Comparison of ENCODE assay signal across 8 mouse cellular contexts in genomic region chr1:178146915-178147314, GRCm38 (mm10). TPM values are rescaled to one million over a fixed set of nuclear protein-coding genes. Genes with fewer than 3 reads are reported as not detected.
A peak's percentile ranks its signal among the peaks of the same experiment; 100 is the strongest.
DNase-seq lines count a peak whose midpoint lies in the region; ATAC-seq and TF ChIP-seq lines count a peak whose summit lies in the region.
"Not testable (repeated sequence)": the region's sequence is repeated elsewhere in the genome, so short reads cannot be mapped to it uniquely, and the experiment has no call there.

No protein-coding gene starts in this region.

- H3K79me2 ChIP-seq in liver, adult 2 months (ENCODE audit: control insufficient read depth, insufficient read depth, low read length) = not testable (repeated sequence)

- not testable (repeated sequence) for H3K4me3 ChIP-seq in embryonic fibroblast, embryonic 13.5 days (ENCODE audit: insufficient read depth, low read length); forebrain, postnatal 0 days (ENCODE audit: low read depth, low read length); kidney, adult 2 months (ENCODE audit: insufficient read depth, low read depth, low read length); liver, adult 2 months (ENCODE audit: insufficient read depth, low read depth, low read length); midbrain, embryonic 14.5 days (replicated peaks; ENCODE audit: low read depth, low read length)

- not testable (repeated sequence) for H3K9me3 ChIP-seq in forebrain, postnatal 0 days (ENCODE audit: low read length); midbrain, embryonic 14.5 days (ENCODE audit: control insufficient read depth, low read length)

- not testable (repeated sequence) for TF ChIP-seq POLR2A in brain, embryonic 14.5 days (IDR thresholded peaks at IDR 0.05; ENCODE audit: borderline replicate concordance, extremely low read depth, insufficient read depth, insufficient read length, poor library complexity, severe bottlenecking); embryonic fibroblast, embryonic 13.5 days (IDR thresholded peaks at IDR 0.05; ENCODE audit: low read depth, low read length); kidney, adult 2 months (IDR thresholded peaks at IDR 0.05; ENCODE audit: low read depth, low read length); liver, adult 2 months (IDR thresholded peaks at IDR 0.05; ENCODE audit: extremely low read depth, insufficient read depth, low read length)

- DNase-seq in NIH3T3 (ENCODE audit: low read depth) = peak; percentile 68
- peak; percentile 21 for DNase-seq in brain, embryonic 14.5 days (ENCODE audit: low read depth)
- peak; percentile 3 for DNase-seq in forebrain, postnatal 0 days
- DNase-seq in kidney, adult 2 months = peak; percentile 8
- peak; percentile 9 for DNase-seq in liver, adult 2 months (ENCODE audit: extremely low read depth, low read depth, low spot score)
- DNase-seq in midbrain, embryonic 14.5 days = peak; percentile 23
- DNase-seq in urinary bladder, postnatal 14 days (ENCODE audit: low spot score) = peak; percentile 11

- H3K9ac ChIP-seq in forebrain, postnatal 0 days; liver, adult 2 months (ENCODE audit: low read depth, low read length); midbrain, embryonic 14.5 days (replicated peaks; ENCODE audit: low read length): not testable (repeated sequence)

- TF ChIP-seq CTCF in brain, embryonic 14.5 days (IDR thresholded peaks at IDR 0.05; ENCODE audit: borderline replicate concordance, extremely low read depth, insufficient read depth, insufficient read length); embryonic fibroblast, embryonic 13.5 days (IDR thresholded peaks at IDR 0.05; ENCODE audit: borderline replicate concordance, insufficient read depth, low read length); forebrain, postnatal 0 days (IDR thresholded peaks at IDR 0.05; ENCODE audit: low read depth); kidney, adult 2 months (conservative IDR thresholded peaks at IDR 0.05; ENCODE audit: insufficient read depth, insufficient read length, low read depth, low read length); liver, adult 2 months (IDR thresholded peaks at IDR 0.05; ENCODE audit: low read depth, low read length): not testable (repeated sequence)

- H3K36me3 ChIP-seq in forebrain, postnatal 0 days (ENCODE audit: insufficient read depth); kidney, adult 2 months (ENCODE audit: control insufficient read depth, insufficient read depth, low read length); liver, adult 2 months (ENCODE audit: control insufficient read depth, insufficient read depth, low read length); midbrain, embryonic 14.5 days (ENCODE audit: control insufficient read depth, insufficient read depth, low read length): not testable (repeated sequence)

- 0 out of 2 replicates have a peak overlapping the region, but pooled peaks have one; percentile 24 for H3K27ac ChIP-seq in embryonic fibroblast, embryonic 13.5 days (ENCODE audit: insufficient read depth, low read length)
- not testable (repeated sequence) for H3K27ac ChIP-seq in forebrain, postnatal 0 days (ENCODE audit: low read depth, low read length); kidney, adult 2 months (ENCODE audit: insufficient read depth, low read depth, low read length); liver, adult 2 months (replicated peaks; ENCODE audit: insufficient read depth, low read depth, low read length); midbrain, embryonic 14.5 days (replicated peaks; ENCODE audit: low read depth, low read length)

- ATAC-seq in forebrain, postnatal 0 days; midbrain, embryonic 14.5 days (ENCODE audit: low FRiP score, low TSS enrichment): not testable (repeated sequence)

- 32% methylated on average over 4 of the region's 4 CpGs for WGBS in forebrain, postnatal 0 days
- 45% methylated on average over 4 of the region's 4 CpGs for WGBS in kidney, adult 2 months
- WGBS in liver, adult 2 months = 61% methylated on average over 3 of the region's 4 CpGs
- 37% methylated on average over 4 of the region's 4 CpGs for WGBS in midbrain, embryonic 14.5 days

- not testable (repeated sequence) for H3K27me3 ChIP-seq in forebrain, postnatal 0 days (ENCODE audit: insufficient read depth, low read length); kidney, adult 2 months (replicated peaks; ENCODE audit: control insufficient read depth, insufficient read depth, low read length); liver, adult 2 months (ENCODE audit: control insufficient read depth, insufficient read depth, low read length); midbrain, embryonic 14.5 days (ENCODE audit: control insufficient read depth, insufficient read depth, low read length)

- not testable (repeated sequence) for H3K4me2 ChIP-seq in forebrain, postnatal 0 days (ENCODE audit: low read depth); midbrain, embryonic 14.5 days (ENCODE audit: low read length)

- not testable (repeated sequence) for H3K4me1 ChIP-seq in embryonic fibroblast, embryonic 13.5 days (ENCODE audit: control insufficient read depth, insufficient read depth, low read length); forebrain, postnatal 0 days (ENCODE audit: insufficient read depth); kidney, adult 2 months (ENCODE audit: control insufficient read depth, insufficient read depth, low read length); liver, adult 2 months (ENCODE audit: control insufficient read depth, insufficient read depth, low read length); midbrain, embryonic 14.5 days (ENCODE audit: control insufficient read depth, insufficient read depth, low read length)

RNA-seq across cellular contexts. Expression of gene Desi2, which starts 40.3 kb away (rescaled TPM):
- 13.1 and 15.7 TPM in 2 replicates for polyA plus RNA-seq in brain, embryonic 14.5 days (2012; rRNA removed)
- 47.1 and 54.9 TPM in 2 replicates for polyA plus RNA-seq in embryonic fibroblast, embryonic 13.5 days (2011; ENCODE audit: insufficient read length, low read depth, missing spikeins)
- 24.2 and 26.1 TPM in 2 replicates for total RNA-seq in forebrain, postnatal 0 days (2014; rRNA removed)
- polyA plus RNA-seq in forebrain, postnatal 0 days (2015; fragmentation: Nextera tagmentation; extraction: Ambion mirVana) = 13.1 and 27.2 TPM in 2 replicates
- 6.4 TPM in 2 replicates for polyA plus RNA-seq in kidney, adult 2 months (2012; rRNA removed)
- 5.6 and 6.8 TPM in 2 replicates for total RNA-seq in liver, adult 2 months (2014; rRNA removed)
- 7.2 and 7.7 TPM in 2 replicates for polyA plus RNA-seq in liver, adult 2 months (2012; rRNA removed)
- 21.8 and 22.9 TPM in 2 replicates for polyA plus RNA-seq in midbrain, embryonic 14.5 days (2014; fragmentation: Nextera tagmentation; extraction: Ambion mirVana)

Comparison
In these comparisons a context has a peak if more than half of its experiments do, and no peak if none do; other contexts are left out.
1. DNase-seq: peak in every context shown above with its lines; median percentile 68 in NIH3T3; 23 in midbrain, embryonic 14.5 days; 21 in brain, embryonic 14.5 days; 11 in urinary bladder, postnatal 14 days; 9 in liver, adult 2 months; 8 in kidney, adult 2 months; 3 in forebrain, postnatal 0 days.